In the genomic region with DNA sequence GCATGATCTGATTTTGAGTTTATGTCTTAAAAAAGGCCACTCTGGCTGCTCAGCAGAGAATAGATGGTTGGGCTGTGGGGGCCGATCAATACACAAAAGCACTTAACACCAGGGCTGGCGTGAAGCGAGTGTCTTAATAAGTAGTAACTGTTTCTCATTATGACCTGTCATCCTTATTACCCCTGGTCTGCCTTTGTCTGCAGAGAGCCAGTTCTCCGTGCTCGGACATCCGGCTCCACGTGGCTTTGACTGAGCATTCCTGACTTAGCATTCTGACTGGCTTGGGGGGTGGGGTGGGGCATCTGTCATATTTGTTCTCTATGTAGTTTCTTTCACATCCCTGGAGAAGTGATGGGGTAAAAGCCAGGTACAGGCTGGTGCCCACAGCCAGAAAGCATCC, we compare ENCODE assay signal across 20 mouse cellular contexts. TPM values are rescaled to one million over a fixed set of nuclear protein-coding genes. Genes with fewer than 3 reads are reported as not detected.
A peak's percentile ranks its signal among the peaks of the same experiment; 100 is the strongest.
DNase-seq lines count a peak whose midpoint lies in the region; ATAC-seq lines count a peak whose summit lies in the region.
"Had no signal": no experiment of that assay in that cellular context is flagged by ENCODE, and none has a peak within 500 bp of the region (broad histone marks: within the 10 kb centered on the region; RNA-seq: fewer than 3 reads in every experiment).

No protein-coding gene starts in this region.

- H3K4me1 ChIP-seq in hindbrain, embryonic 10.5 days (replicated peaks), result peaks cover 32% of the 10 kb centered on the region
- no peaks in the 10 kb centered on the region; the same call in 1 of the 2 replicates for H3K4me1 ChIP-seq in hindbrain, embryonic 14.5 days (replicated peaks; ENCODE audit: control insufficient read depth, insufficient read depth, low read length)
- peaks cover 20% of the 10 kb centered on the region for H3K4me1 ChIP-seq in midbrain, embryonic 12.5 days
- peaks cover 5% of the 10 kb centered on the region; the same call in 1 of the 2 replicates for H3K4me1 ChIP-seq in midbrain, embryonic 15.5 days
- peaks cover 45% of the 10 kb centered on the region for H3K4me1 ChIP-seq in limb, embryonic 11.5 days (ENCODE audit: control insufficient read depth, insufficient read depth, low read length)
- H3K4me1 ChIP-seq: heart, embryonic 15.5 days; liver, embryonic 15.5 days had no signal

- H3K4me2 ChIP-seq in hindbrain, embryonic 14.5 days (replicated peaks), result no peak overlapping the region
- H3K4me2 ChIP-seq in midbrain, embryonic 12.5 days (replicated peaks), result no peak overlapping the region
- no peak overlapping the region for H3K4me2 ChIP-seq in midbrain, embryonic 15.5 days
- H3K4me2 ChIP-seq in limb, embryonic 11.5 days (ENCODE audit: low read depth, severe bottlenecking), result no peak overlapping the region
- H3K4me2 ChIP-seq: forebrain, embryonic 13.5 days; heart, embryonic 15.5 days; limb, embryonic 12.5 days; liver, embryonic 15.5 days had no signal

- H3K27ac ChIP-seq in hindbrain, embryonic 10.5 days, result peak overlapping the region; percentile 70
- H3K27ac ChIP-seq in hindbrain, embryonic 14.5 days, result no peak overlapping the region
- no peak overlapping the region for H3K27ac ChIP-seq in midbrain, embryonic 12.5 days (replicated peaks)
- H3K27ac ChIP-seq in midbrain, embryonic 15.5 days, result no peak overlapping the region
- no peak overlapping the region for H3K27ac ChIP-seq in limb, embryonic 11.5 days (replicated peaks; ENCODE audit: low read depth, low read length)
- H3K27ac ChIP-seq: forebrain, embryonic 13.5 days; heart, adult 2 months; heart, embryonic 15.5 days; limb, embryonic 12.5 days; liver, embryonic 15.5 days had no signal

- no peak overlapping the region for H3K4me3 ChIP-seq in hindbrain, embryonic 10.5 days
- H3K4me3 ChIP-seq in hindbrain, embryonic 14.5 days (replicated peaks; ENCODE audit: low read length), result no peak overlapping the region
- no peak overlapping the region for H3K4me3 ChIP-seq in midbrain, embryonic 12.5 days
- H3K4me3 ChIP-seq in midbrain, embryonic 15.5 days, result no peak overlapping the region
- no peak overlapping the region for H3K4me3 ChIP-seq in limb, embryonic 11.5 days (ENCODE audit: low read depth, low read length)
- H3K4me3 ChIP-seq: forebrain, embryonic 13.5 days; heart, adult 2 months; heart, embryonic 15.5 days; limb, embryonic 12.5 days; liver, embryonic 15.5 days had no signal

- peaks cover 34% of the 10 kb centered on the region for H3K27me3 ChIP-seq in hindbrain, embryonic 10.5 days (ENCODE audit: insufficient read depth, poor library complexity, severe bottlenecking)
- H3K27me3 ChIP-seq in hindbrain, embryonic 14.5 days (ENCODE audit: control insufficient read depth, insufficient read depth, low read length), result no peaks in the 10 kb centered on the region
- H3K27me3 ChIP-seq in midbrain, embryonic 12.5 days, result peaks cover 68% of the 10 kb centered on the region
- H3K27me3 ChIP-seq in midbrain, embryonic 15.5 days (replicated peaks), result no peaks in the 10 kb centered on the region; the same call in 1 of the 2 replicates
- no peaks in the 10 kb centered on the region for H3K27me3 ChIP-seq in limb, embryonic 11.5 days (ENCODE audit: control insufficient read depth, insufficient read depth, low read length)
- H3K27me3 ChIP-seq: CH12.LX; forebrain, embryonic 13.5 days; limb, embryonic 12.5 days had no signal

- WGBS in hindbrain, embryonic 10.5 days, result 15% methylated on average over 7 of the region's 7 CpGs
- 12% methylated on average over 7 of the region's 7 CpGs for whole genome bisulfite sequencing in hindbrain, embryonic 14.5 days
- 9% methylated on average over 7 of the region's 7 CpGs for WGBS in midbrain, embryonic 12.5 days
- WGBS in midbrain, embryonic 15.5 days, result 13% methylated on average over 7 of the region's 7 CpGs
- WGBS in limb, embryonic 11.5 days, result 4% methylated on average over 7 of the region's 7 CpGs

- H3K36me3 ChIP-seq in hindbrain, embryonic 10.5 days, result no peaks in the 10 kb centered on the region
- no peaks in the 10 kb centered on the region for H3K36me3 ChIP-seq in hindbrain, embryonic 14.5 days (replicated peaks; ENCODE audit: control insufficient read depth, insufficient read depth)
- H3K36me3 ChIP-seq in midbrain, embryonic 12.5 days, result no peaks in the 10 kb centered on the region
- H3K36me3 ChIP-seq in midbrain, embryonic 15.5 days (replicated peaks), result no peaks in the 10 kb centered on the region
- no peaks in the 10 kb centered on the region for H3K36me3 ChIP-seq in limb, embryonic 11.5 days (ENCODE audit: control insufficient read depth, insufficient read depth, low read length)
- H3K36me3 ChIP-seq: heart, embryonic 15.5 days; limb, embryonic 12.5 days; liver, embryonic 15.5 days had no signal

- ATAC-seq in hindbrain, embryonic 14.5 days (ENCODE audit: low FRiP score), result no peak
- no peak for ATAC-seq in midbrain, embryonic 12.5 days (ENCODE audit: low FRiP score, low read depth)
- ATAC-seq in midbrain, embryonic 15.5 days (replicated peaks), result no peak
- no peak for ATAC-seq in limb, embryonic 11.5 days (ENCODE audit: insufficient number of reproducible peaks, low FRiP score, low TSS enrichment, low read depth)
- ATAC-seq: forebrain, embryonic 13.5 days; intestine, embryonic 16.5 days had no signal

- no peak overlapping the region for H3K9ac ChIP-seq in hindbrain, embryonic 14.5 days
- 0 out of 2 replicates have a peak overlapping the region, but pooled peaks have one; percentile 4 for H3K9ac ChIP-seq in midbrain, embryonic 12.5 days (replicated peaks)
- no peak overlapping the region for H3K9ac ChIP-seq in midbrain, embryonic 15.5 days
- no peak overlapping the region for H3K9ac ChIP-seq in limb, embryonic 11.5 days (ENCODE audit: low read length)
- H3K9ac ChIP-seq: forebrain, embryonic 13.5 days; heart, embryonic 15.5 days; limb, embryonic 12.5 days; liver, embryonic 15.5 days had no signal

- intact Hi-C loops in left cerebral cortex, postnatal 14 days (cut with DNase I), result no loop called here

- DNase-seq in hindbrain, embryonic 10.5 days (ENCODE audit: low spot score), result peak; percentile 62
- DNase-seq in hindbrain, embryonic 14.5 days (ENCODE audit: low spot score), result no peak
- DNase-seq in embryo, embryonic 11 days, result peak; percentile 67
- DNase-seq in limb, embryonic 11.5 days (ENCODE audit: low spot score), result peak; percentile 63
- no peak for DNase-seq in left cerebral cortex, postnatal 14 days (ENCODE audit: low spot score in 2 of 2)
- DNase-seq in urinary bladder, postnatal 36 days (ENCODE audit: low spot score in 2 of 2), result no peak
- DNase-seq: adrenal gland, adult 2 months; cerebellum, adult 2 months; gastrocnemius, postnatal 10 days; heart, adult 2 months; lung, postnatal 10 days; thymus, adult 2 months had no signal

- no peaks in the 10 kb centered on the region for H3K9me3 ChIP-seq in hindbrain, embryonic 10.5 days
- H3K9me3 ChIP-seq in hindbrain, embryonic 14.5 days (ENCODE audit: control insufficient read depth, low read length), result no peaks in the 10 kb centered on the region
- H3K9me3 ChIP-seq in midbrain, embryonic 12.5 days, result no peaks in the 10 kb centered on the region
- no peaks in the 10 kb centered on the region for H3K9me3 ChIP-seq in midbrain, embryonic 15.5 days
- H3K9me3 ChIP-seq in limb, embryonic 11.5 days (ENCODE audit: control insufficient read depth, low read length), result no peaks in the 10 kb centered on the region
- H3K9me3 ChIP-seq: forebrain, embryonic 13.5 days; heart, embryonic 15.5 days; limb, embryonic 12.5 days; liver, embryonic 15.5 days had no signal

RNA-seq across cellular contexts. Expression of a gene that starts 31.2 kb away (rescaled TPM):
- 10.3 and 11.0 TPM in 2 replicates for polyA plus RNA-seq in hindbrain, embryonic 10.5 days (2016; fragmentation: Nextera tagmentation; extraction: Ambion mirVana)
- polyA plus RNA-seq in hindbrain, embryonic 14.5 days (2014; fragmentation: Nextera tagmentation; extraction: Ambion mirVana), result 16.3 and 18.0 TPM in 2 replicates
- polyA plus RNA-seq in midbrain, embryonic 12.5 days (2016; fragmentation: Nextera tagmentation; extraction: Ambion mirVana), result 14.5 and 14.7 TPM in 2 replicates
- polyA plus RNA-seq in midbrain, embryonic 15.5 days (2015; fragmentation: Nextera tagmentation; extraction: Ambion mirVana), result 17.3 and 17.9 TPM in 2 replicates
- 15.1 and 16.5 TPM in 2 replicates for polyA plus RNA-seq in limb, embryonic 11.5 days (2014; fragmentation: Nextera tagmentation; extraction: Ambion mirVana)
- total RNA-seq in left cerebral cortex, postnatal 14 days (2021), result 10 to 100 TPM; 78.0 to 88.1 TPM

Comparison
In these comparisons a context has a peak if more than half of its experiments do, and no peak if none do; other contexts are left out.
1. DNase-seq: peak in hindbrain, embryonic 10.5 days (single experiment), embryo, embryonic 11 days (single experiment) and limb, embryonic 11.5 days (single experiment); none in hindbrain, embryonic 14.5 days (single experiment), left cerebral cortex, postnatal 14 days (0 of 2) and urinary bladder, postnatal 36 days (0 of 2).